Mouse (Mus musculus) adrenal gland, postnatal 25 days (tissue): ENCODE data around the gene Evc. TPM values are rescaled to one million over a fixed set of nuclear protein-coding genes. Genes with fewer than 3 reads are reported as not detected.
A peak's percentile ranks its signal among the peaks of the same experiment; 100 is the strongest.

Experiments used
- DNase-seq: peaks from one replicate; pipeline ENCODE4 v3.0.0; 2021; ENCODE audit warnings: mixed read lengths
- long read RNA-seq: library from polyadenylated mRNA; stranded (forward); transcript quantifications from one replicate; pipeline ENCODE4 v2.0.0, GENCODE M21; 2021
- total RNA-seq: library from RNA; stranded (reverse); gene quantifications from 2 replicates; pipeline ENCODE4 v1.2.3, GENCODE M21; 2021

Evc gene
- total RNA-seq, result 12.5 and 16.9 TPM in 2 replicates
- long read RNA-seq, full-length matches to known transcripts, result 1 of 8 reads
- long read RNA-seq, partial matches to known transcripts, result 1 of 8 reads
- long read RNA-seq, other reads (novel, unspliced or antisense), result 6 of 8 reads

- peak; percentile 76 for DNase-seq
Observed at GRCm38 (mm10) chr5:37336485-37337105, at the start of gene Evc. TSS of gene Evc (minus strand) at chr5:37336894.

GRCm38 (mm10) chr5:37383570-37383969, 46.9 kb upstream of the Evc start:
- DNase-seq, result no peak

DNA sequence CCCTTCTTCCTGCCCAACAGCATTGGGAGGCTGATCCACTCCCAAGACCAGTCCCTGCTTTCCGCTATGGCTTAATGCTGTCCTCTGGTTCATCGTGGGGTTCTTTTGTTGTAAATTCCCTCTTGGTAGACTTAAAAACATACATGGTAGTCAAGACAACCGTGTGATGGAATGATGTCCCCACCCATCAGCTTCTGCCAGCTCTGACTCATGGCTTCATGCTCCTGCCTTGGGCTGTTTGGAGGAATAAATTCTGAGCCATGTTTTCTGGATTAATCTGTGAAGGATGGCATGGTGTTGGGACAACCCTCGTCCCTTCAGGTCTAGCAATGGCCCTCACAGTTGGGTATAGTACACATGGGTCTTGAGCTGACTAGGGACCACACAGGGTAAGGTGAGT, 43.9 kb upstream of the Evc start:
- DNase-seq, result no peak

- no peak for DNase-seq
Observed at GRCm38 (mm10) chr5:37377376-37377775, 40.7 kb upstream of the Evc start.

DNA sequence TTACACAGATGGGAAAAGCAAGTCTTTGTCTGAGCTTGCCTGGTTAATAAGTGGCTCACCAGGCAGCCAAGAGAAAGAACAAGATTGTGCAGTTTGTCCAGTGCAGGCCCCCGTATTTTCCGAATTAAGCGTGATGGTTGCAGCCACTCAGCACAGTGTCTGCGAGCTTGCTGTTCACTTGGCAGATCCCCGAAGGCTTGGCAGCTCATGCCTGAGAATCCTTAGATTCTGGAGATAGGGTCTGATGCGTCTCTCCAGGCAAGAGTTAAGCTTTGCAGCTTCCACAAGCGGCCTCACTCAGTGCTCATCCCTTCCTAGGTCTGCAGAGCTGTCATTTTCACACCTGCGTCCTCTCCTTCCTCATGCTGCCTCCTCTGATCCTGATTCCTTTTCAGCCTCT, 32.1 kb upstream of the Evc start:
- no peak for DNase-seq

DNA sequence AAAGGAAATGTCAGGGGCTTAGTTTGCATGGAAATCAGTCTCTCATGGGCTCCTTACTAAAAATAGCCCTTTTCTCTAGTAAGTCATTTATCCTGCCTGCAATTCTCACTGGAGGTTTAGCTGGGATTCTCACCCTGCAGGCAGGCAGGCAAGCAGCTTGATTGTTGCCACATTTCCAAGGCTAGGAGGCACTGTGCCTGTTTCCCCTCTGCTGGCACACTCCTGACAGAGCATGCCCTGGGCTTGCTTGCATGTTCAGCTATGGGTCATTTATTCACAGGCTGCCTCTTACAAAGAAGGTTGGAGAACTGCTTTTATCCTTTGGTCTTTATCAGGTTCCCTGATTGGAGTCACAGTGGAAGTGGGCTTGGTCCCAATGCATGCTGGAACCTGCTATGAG, 29.1 kb upstream of the Evc start:
- no peak for DNase-seq

DNA sequence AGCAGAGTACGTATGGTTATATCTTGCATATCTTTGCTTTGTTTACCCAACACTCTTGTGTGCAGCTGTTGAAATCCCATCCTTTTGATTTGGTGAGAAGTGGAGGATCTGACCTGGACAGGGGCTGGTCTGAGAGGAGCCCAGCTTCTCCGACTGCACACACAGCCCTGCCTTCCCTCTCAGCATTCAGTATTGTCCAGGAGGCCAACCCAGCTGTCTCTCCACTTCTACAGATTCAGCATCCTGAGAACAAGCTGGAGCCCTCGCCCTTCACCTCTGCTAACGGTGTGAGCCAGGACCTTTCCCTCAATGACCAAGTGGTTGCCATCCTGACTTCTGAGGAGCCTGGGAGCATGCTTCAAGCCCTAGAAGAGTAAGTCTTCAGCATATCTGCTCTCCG, 26.6 kb upstream of the Evc start:
- DNase-seq, result no peak

DNA sequence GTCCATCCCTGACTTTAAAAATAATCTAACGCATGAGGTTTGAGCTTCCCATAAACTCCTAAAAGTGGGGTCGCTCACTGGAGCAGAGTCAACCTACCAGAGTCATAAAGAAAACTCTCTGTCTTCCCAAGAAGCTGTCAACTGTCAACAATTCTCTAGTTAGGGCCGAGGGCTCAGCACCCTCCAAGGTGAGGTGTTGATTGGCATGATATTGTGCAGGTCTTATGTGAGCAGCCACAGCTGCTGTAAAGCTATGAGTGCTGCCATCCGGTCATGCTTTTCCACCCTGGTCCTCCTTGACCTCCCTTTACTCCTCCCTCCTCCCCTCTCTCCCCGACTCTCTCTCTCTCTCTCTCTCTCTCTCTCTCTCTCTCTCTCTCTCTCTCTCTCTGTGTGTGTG, 25.9 kb upstream of the Evc start:
- DNase-seq, result no peak

GRCm38 (mm10) chr5:37356027-37356426, 19.3 kb upstream of the Evc start:
- DNase-seq, result no peak

DNA sequence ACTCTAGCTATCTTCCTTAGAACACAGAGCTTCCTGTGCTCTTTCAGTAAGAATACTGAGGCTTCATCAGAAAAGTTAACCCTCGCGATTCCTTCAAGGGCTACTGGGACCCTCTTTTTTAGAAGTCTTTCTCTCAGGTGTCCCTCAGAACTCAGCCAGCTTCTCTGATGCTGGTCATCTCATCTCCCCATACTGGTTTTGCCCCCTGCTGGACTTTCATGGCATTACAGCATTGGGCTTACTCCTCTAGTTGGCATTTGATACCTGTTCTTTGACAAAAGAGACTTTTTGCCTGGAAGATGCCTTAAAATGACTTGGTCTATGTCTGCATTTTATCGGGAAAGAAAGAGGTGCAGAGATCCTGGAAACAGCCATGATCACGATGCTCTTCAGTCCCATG, 17.7 kb upstream of the Evc start:
- peak; percentile 64 for DNase-seq

- no peak for DNase-seq
Observed at GRCm38 (mm10) chr5:37351791-37352190, 15.1 kb upstream of the Evc start.

DNA sequence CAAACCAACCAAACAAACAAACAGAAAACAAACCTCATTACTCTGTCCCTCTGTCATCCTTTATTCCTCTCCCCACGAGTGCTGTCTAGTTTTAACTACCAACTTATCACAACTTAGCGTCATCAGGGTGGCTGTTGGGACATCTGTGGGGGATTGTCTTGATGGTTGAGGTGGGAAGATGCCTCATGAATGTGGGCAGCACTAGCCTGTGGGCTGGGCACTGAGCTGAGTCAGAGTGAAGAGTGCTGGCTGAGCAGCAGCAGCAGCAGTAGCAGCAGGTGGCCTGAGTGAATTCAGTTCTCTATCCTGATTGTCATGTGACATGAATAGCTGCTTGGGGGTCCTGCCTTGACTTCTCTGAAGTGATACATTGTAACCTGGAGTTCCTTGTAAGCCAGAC, 7.3 kb upstream of the Evc start:
- no peak for DNase-seq

GRCm38 (mm10) chr5:37338288-37338687, 1.6 kb upstream of the Evc start, which contains the start of gene Evc2:
TSS of gene Evc2 (plus strand) at chr5:37338499.
- DNase-seq, result peak; percentile 80

- DNase-seq, result no peak
Observed at GRCm38 (mm10) chr5:37337696-37338095, 1.0 kb upstream of the Evc start.

GRCm38 (mm10) chr5:37335061-37335460, 1.6 kb downstream of the Evc start:
- no peak for DNase-seq

GRCm38 (mm10) chr5:37332066-37332465, 4.6 kb downstream of the Evc start:
- DNase-seq, result no peak

DNA sequence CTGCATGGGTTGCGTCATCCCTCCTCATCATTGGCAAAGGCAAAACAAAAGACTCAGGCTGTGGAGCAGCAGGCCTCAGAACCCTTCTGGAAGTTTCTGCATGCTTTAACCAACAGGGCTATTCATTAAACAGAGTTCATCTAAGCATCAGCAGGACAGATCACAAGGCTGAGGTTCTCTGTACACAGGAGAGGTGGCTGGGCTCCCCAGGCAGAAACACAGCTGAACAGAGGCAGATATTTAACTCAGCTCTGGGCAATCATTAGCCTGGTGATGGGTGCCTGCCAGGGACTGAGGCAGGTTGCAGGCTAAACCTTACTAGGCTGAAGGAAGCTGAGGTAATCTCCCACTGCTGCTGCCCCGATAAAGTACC, 5.6 kb downstream of the Evc start:
- DNase-seq, result no peak

DNA sequence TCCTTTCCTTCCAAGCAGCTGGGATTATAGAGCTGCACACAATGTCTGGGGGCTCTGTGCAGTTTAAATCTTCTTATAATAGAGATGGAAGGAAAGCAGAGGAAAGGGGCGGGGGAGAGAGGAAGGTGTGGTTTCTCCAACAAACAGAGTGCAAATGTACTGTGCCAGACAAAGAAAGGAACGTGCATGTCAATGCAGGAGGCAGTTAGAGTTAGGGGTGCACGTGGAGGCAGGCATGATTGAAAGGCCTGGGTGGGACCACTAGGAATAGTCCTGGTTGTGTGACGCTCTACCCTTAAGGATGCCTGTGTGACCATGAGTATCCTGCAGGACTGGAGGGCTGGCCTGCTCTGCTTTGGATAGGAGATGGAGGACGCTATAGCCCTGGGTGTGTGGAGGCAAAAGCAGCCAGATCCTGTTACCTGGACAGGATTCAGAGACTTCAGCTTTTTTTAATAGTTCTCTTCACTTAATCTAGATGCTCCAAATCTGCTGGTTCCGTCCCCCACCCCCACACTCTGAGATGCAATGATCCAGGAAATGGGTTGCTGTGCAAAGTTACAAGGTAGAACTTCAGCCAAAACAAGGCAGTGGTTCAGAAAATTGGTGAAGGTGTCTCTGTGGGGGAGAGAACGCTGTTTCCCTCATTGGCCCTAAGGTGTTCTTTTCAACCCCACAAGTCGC, 6.1 kb downstream of the Evc start:
- no peak for DNase-seq

DNA sequence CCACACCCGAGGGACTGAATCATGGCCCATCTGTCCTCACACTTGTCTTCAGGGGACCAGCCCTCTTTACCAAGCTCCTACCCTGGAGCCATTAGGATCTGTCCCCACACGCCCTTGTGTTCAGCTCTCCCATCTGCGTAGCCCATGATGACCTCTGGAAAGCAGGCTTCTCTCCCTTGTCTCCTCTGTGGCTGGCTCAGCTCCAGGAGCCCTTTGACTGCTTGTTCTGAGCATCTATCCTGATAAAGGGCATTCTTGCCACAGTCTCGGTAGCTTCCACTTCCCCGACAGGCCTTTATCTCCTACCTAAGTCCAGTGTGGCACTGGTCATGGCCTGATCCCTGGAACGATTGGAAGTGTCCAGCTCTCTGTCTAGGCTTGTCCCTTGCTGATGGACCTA, 10.0 kb downstream of the Evc start:
- DNase-seq, result no peak

DNA sequence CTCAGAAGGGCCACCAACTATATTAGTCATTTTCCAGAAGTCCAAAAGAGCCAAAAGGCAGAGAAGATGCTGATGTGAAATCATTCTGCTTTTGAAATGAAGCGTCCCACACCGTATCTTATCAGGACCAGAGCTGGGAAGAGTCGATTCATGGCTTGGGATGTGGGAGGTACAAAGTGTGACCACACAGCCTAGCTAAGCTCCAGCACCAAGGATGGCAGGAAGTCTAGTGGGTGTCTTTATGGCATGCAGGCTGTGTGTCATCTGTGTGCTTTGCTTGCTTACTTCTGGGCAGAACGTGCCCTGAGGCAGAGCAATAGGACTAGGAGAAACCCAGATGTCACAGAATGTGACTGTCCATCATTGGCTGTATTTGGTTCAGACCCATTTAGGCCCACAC, 15.9 kb downstream of the Evc start:
- no peak for DNase-seq

DNA sequence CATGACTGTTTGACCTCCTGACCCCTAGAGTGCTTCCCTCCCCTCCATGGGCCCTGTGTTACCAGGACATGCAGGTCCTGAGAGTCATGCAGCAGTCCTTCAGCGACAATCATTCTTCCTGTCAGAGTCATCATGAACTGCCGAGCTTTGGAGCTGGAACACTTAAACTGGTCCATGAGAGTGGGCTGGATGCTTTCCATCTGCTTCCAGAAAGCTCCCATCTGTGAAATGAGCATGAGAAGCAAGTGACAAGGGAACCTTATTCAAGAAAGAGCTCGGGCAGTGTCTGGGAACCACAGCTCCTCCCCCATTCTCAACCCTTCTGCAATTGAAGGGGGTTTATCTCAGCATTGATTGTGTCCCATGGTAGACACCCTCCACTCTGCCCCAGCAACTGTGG, 16.5 kb downstream of the Evc start:
- DNase-seq, result no peak

GRCm38 (mm10) chr5:37318715-37319114, 18.0 kb downstream of the Evc start:
- no peak for DNase-seq

GRCm38 (mm10) chr5:37312980-37313722, 23.5 kb downstream of the Evc start:
- DNase-seq, result no peak
